Mouse (Mus musculus) heart, adult 8-10 months (tissue): Measurements from ENCODE around the gene Ly6g6d. TPM values are rescaled to one million over a fixed set of nuclear protein-coding genes. Genes with fewer than 3 reads are reported as not detected.

Source experiments
- DNase-seq: peaks from one replicate; pipeline ENCODE4 v3.0.0; 2022; ENCODE audit warnings: low spot score
- total RNA-seq, 4 experiments: library from RNA; stranded (reverse); gene quantifications; 2 replicates each; pipeline ENCODE4 v1.2.4; 2022

Gene Ly6g6d
- total RNA-seq, 4 experiments from 2014 or later = 0.69 to 0.95 (median 0.85) TPM; not detected in 1

GRCm38 (mm10) chr17:35068213-35068914 is 9.5 kb downstream of the Ly6g6d start:
- no peak for DNase-seq

- DNase-seq = no peak
Measured at GRCm38 (mm10) chr17:35066084-35066483, 11.8 kb downstream of the Ly6g6d start, which contains the start of gene Mpig6b. TSS of gene Mpig6b (minus strand) at chr17:35066184.

- peak; percentile 49 for DNase-seq
Measured at GRCm38 (mm10) chr17:35064951-35065947, 12.6 kb downstream of the Ly6g6d start, which contains the start of gene Ly6g6c. TSS of gene Ly6g6c (plus strand) at chr17:35065388.

- DNase-seq = no peak
Measured at GRCm38 (mm10) chr17:35064378-35064877, 13.4 kb downstream of the Ly6g6d start.

- DNase-seq = no peak
Measured at GRCm38 (mm10) chr17:35063466-35063865, 14.4 kb downstream of the Ly6g6d start.

- no peak for DNase-seq
Measured at GRCm38 (mm10) chr17:35061299-35061698, 16.6 kb downstream of the Ly6g6d start.

- DNase-seq = no peak
Measured at GRCm38 (mm10) chr17:35060737-35061297, 17.0 kb downstream of the Ly6g6d start.

GRCm38 (mm10) chr17:35060071-35060470 is 17.8 kb downstream of the Ly6g6d start:
- DNase-seq = no peak

- DNase-seq = peak; percentile 90
Measured at GRCm38 (mm10) chr17:35058911-35059892, 18.7 kb downstream of the Ly6g6d start, which contains the start of gene Ddah2. TSS of gene Ddah2 (plus strand) at chr17:35059035.

GRCm38 (mm10) chr17:35058316-35058715 is 19.5 kb downstream of the Ly6g6d start:
- no peak for DNase-seq

GRCm38 (mm10) chr17:35057090-35057489 is 20.8 kb downstream of the Ly6g6d start:
- DNase-seq = no peak

- DNase-seq = no peak
Measured at GRCm38 (mm10) chr17:35055691-35056495, 22.0 kb downstream of the Ly6g6d start.

- no peak for DNase-seq
Measured at GRCm38 (mm10) chr17:35052271-35052798, 25.5 kb downstream of the Ly6g6d start.

GRCm38 (mm10) chr17:35051156-35052086 is 26.4 kb downstream of the Ly6g6d start:
- peak; percentile 90 for DNase-seq

- peak; percentile 83 for DNase-seq
Measured at GRCm38 (mm10) chr17:35050126-35050750, 27.6 kb downstream of the Ly6g6d start.

GRCm38 (mm10) chr17:35049561-35050016 is 28.3 kb downstream of the Ly6g6d start, which contains the start of gene Clic1:
TSS of gene Clic1 (plus strand) at chr17:35049966.
- DNase-seq = no peak

GRCm38 (mm10) chr17:35048932-35049440 is 28.9 kb downstream of the Ly6g6d start:
- no peak for DNase-seq
